Mouse (Mus musculus) lung, postnatal 4 days (tissue): ENCODE results near the gene Pomc.
"Not testable (repeated sequence)": the region's sequence is repeated elsewhere in the genome, so short reads cannot be mapped to it uniquely, and the experiment has no call there.

Source experiments
- DNase-seq, 2 experiments: peaks; one replicate each; pipeline ENCODE4 v3.0.0; 2021

The Pomc gene

GRCm38 (mm10) chr12:3954651-3955050 lies at the start of gene Pomc:
TSS of gene Pomc (plus strand) at chr12:3954951.
- DNase-seq = no peak

GRCm38 (mm10) chr12:3905436-3905835 lies 49.3 kb upstream of the Pomc start:
- no peak for DNase-seq

- no peak for DNase-seq
These were observed 48.4 kb upstream of the Pomc start for GRCm38 (mm10) chr12:3906308-3906707.

GRCm38 (mm10) chr12:3907008-3907407 lies 47.7 kb upstream of the Pomc start:
- DNase-seq = no peak

- no peak for DNase-seq
These were observed 47.3 kb upstream of the Pomc start for GRCm38 (mm10) chr12:3907418-3907817.

- no peak for DNase-seq
These were observed 44.2 kb upstream of the Pomc start for GRCm38 (mm10) chr12:3910466-3911093.

GRCm38 (mm10) chr12:3911831-3912348 lies 42.9 kb upstream of the Pomc start:
- DNase-seq = no peak

- DNase-seq = no peak
These were observed 38.9 kb upstream of the Pomc start for GRCm38 (mm10) chr12:3915852-3916251.

- DNase-seq = no peak
These were observed 36.9 kb upstream of the Pomc start for GRCm38 (mm10) chr12:3917668-3918341.

- no peak for DNase-seq
These were observed 36.2 kb upstream of the Pomc start for GRCm38 (mm10) chr12:3918577-3918976.

GRCm38 (mm10) chr12:3919423-3919822 lies 35.3 kb upstream of the Pomc start:
- DNase-seq = no peak

GRCm38 (mm10) chr12:3926127-3926526 lies 28.6 kb upstream of the Pomc start:
- DNase-seq = peak; percentile 41 to 70

GRCm38 (mm10) chr12:3928841-3929240 lies 25.9 kb upstream of the Pomc start:
- DNase-seq = peak in 1 of 2 experiments; percentile 29

- DNase-seq = not testable (repeated sequence)
These were observed 24.5 kb upstream of the Pomc start for GRCm38 (mm10) chr12:3930090-3930865.

GRCm38 (mm10) chr12:3942026-3942425 lies 12.7 kb upstream of the Pomc start:
- DNase-seq = no peak

GRCm38 (mm10) chr12:3944454-3945073 lies 10.2 kb upstream of the Pomc start:
- DNase-seq = no peak

GRCm38 (mm10) chr12:3947503-3947902 lies 7.2 kb upstream of the Pomc start:
- DNase-seq = no peak

GRCm38 (mm10) chr12:3955371-3955770 lies 620 bp downstream of the Pomc start:
- no peak for DNase-seq

- no peak for DNase-seq
These were observed 1.6 kb downstream of the Pomc start for GRCm38 (mm10) chr12:3956351-3956750.

- peak; percentile 88 to 92 for DNase-seq
These were observed 5.2 kb downstream of the Pomc start for GRCm38 (mm10) chr12:3959791-3960543.

- DNase-seq = peak in 1 of 2 experiments; percentile 6
These were observed 5.8 kb downstream of the Pomc start for GRCm38 (mm10) chr12:3960553-3960952.

GRCm38 (mm10) chr12:3967196-3967595 lies 12.4 kb downstream of the Pomc start:
- no peak for DNase-seq
